Mouse (Mus musculus) embryo, embryonic 9.5 days (tissue): ENCODE measurements at regions not wholly inside any gene's neighbourhood (a gene's known extent, or its start where the extent isn't known, plus 50 kb on each side); places are given as distances from the start of the nearest gene placed in this dataset.

Experiments used
- DNase-seq: peaks from one replicate; pipeline ENCODE4 v3.0.0-alpha.2; 2017; ENCODE audit errors: extremely low spot score

DNA sequence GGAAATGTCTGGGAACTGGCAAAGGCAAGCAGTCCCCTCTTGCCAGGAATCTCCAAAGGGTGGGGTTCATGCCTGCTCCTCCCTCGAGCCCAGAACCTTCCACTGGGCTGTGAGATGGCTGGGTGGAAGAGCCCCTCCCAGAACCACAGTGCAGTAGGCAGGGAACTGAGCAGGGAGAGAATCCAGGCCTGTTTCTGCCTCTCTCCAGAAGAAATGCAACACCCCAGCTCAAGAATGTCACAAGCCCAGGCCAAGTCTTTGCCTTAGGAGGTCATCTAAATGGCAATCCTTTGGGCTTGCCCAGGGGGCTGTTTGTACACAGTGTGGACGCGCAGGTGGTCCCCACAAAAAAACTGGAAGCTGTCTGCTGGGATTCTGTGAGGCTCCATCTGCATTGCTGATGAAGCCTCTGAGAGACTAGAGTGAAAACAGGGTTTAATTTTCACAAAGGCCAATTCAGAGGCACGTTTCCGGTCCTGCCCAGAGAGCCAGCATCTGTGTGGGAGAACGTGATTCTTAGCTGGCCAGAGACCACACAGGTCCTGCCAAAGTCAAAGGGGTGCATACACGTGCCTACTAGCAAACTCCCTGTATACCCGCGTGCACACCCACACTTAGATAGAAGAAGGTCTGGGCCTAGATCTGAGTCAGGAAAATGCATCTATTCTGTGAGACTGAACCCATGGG is 129.0 kb downstream of the Hmg20a start:
- DNase-seq: no peak

DNA sequence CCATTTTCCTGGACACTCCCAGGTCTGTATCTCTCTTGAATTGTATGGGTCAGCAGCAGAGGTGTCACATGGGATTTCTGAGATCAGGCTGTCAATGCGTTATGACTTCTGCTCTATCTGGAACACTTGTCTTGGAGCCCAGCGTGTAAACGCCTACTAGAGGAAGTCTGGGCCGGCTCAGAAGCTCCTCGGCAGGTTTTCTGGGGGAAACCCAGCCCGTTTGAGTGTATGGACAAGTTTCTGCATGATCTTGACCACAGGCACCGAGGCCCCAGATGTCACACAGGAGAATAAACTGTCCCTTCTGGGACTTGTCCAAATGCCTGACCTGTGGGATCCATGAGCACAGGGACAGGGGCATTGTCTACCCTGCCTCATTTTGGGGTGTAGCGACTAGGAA is 131.4 kb downstream of the Hmg20a start:
- no peak for DNase-seq

DNA sequence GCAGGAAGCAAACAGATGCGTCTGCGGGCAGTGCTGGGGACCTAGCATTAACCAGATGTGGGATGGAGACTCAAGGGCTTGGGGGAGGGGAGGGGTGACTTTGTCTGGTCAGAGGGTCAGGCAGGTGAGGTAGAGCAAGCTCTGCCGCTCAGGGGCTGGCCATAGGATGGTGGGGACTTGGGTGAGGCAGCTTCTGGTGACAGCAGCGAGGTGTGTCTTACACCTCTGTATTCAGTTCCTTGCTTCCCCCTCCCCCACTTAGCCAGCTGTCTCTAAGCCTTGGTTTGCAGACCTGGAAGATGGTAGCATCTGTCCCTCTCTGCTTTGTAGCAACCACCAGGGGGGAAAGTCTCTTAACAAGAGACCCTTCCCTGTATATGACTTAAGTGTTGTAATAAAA is 131.8 kb downstream of the Hmg20a start:
- no peak for DNase-seq

DNA sequence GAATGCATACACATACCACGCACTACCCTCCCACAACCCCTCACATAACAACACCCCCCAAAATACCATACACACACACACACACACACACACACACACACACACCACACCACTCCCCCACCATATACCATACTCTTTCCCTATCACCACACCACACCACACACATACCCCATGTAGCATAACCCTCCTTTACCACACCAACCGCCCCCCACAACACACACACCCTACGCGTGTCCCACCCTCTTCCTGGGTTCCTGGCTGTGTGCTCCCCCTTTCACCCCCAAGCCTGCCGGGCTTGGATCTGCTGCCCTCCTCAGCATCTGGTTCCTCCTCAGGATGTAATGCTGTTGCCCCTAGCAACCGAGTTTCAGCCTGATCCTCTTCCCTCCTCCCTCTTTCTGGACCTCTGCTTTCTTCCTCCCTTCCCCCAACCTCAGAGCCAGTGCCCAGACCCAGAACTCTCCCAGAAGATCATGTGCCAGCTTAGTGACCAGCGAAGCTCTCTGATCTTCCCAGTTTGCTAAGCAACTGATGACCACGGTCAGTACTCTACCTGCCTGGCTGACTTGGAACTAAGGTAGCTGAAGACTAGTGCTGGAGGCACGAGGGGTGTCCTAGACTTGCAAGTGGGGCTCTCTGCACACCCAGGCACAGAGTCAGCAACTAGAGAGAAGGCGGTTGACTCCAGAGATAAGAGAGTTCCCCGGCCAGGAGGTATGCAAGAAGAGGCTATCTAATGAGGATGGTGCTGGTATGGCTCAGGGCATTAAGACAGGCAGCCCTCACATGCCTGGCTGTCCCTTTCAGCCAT is 133.2 kb downstream of the Hmg20a start:
- DNase-seq: no peak

DNA sequence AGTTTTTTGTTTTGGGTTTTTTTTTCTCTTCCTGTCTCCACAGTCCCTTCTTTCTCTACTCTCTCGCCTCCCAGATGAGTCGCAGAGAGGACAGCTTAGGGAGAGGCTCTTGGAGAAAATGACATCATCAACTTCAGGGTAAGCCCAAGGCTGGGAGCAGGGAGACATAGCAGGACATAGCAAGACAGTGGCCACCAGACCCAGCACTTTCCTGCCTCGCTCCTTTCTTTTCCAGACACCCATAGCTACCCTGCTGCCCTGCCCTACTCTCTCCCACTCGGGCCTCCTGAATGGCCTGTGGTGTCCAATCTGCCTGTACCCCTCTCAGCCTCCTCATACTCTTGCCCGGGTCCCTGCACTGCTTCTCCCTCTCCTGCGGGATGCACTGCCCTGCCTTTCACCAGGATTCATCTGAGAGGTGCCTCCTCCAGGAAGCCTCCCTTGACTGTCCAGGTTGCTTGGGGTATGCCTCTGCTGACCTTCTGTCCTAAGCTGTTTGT is 133.8 kb downstream of the Hmg20a start:
- no peak for DNase-seq

DNA sequence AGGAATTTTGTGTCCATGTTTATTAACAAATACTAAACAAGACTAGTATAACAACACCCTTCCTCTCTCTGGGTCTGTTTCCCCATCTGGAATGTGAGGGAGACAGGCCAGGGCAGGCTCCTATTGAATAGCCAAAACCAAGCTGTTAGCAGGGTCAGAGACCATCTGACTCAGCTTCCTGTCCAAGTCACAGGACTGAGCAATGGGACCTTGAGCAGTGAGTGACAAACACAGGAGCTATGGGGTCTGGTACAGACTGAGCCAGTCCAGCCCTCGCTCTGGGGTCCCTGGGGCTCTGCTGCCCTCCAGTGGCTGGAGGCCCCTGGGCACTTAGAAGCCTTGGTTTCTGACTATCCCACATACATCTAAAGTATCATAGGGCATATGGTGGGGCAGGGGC is 134.4 kb downstream of the Hmg20a start:
- peak; percentile 79 for DNase-seq

DNA sequence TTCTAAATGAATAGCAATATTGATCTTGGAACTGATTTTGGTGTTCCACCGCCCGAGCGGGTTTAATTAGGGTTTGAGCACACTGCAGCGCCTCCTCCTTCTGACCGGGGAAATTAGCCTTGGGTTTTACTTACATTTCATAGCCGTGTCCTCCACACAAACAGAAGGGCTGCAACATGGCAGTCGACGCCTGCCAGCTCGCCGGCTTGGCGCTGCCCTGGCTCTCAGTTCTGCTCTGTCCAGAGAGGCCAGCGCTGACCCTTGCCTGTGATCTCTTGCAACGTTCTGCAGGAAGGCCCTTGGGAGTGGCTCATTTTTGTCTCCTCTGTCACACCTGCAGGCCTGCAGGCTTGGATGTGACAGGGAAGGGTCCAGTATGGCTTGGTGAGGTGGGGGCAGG is 135.2 kb downstream of the Hmg20a start:
- no peak for DNase-seq

DNA sequence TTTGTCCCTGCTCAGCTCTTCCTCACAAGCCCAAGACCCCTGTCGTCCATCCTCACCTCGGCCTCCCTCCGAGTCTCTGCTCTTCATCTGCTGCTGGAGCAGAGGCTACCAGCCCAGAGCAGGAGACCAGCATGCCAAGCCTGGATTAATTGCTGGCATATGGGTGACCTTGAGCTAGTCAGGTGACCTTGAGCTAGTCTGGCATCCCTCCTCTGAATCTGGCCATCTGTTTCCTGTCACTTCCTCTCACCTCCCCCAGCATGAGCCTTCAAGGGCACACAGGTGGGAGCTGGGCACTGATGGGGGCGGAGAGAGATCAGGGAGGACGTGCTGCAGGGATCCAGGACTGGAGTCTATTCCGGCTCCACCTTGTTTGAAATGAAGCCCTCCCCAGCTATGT is 135.7 kb downstream of the Hmg20a start:
- DNase-seq: no peak

DNA sequence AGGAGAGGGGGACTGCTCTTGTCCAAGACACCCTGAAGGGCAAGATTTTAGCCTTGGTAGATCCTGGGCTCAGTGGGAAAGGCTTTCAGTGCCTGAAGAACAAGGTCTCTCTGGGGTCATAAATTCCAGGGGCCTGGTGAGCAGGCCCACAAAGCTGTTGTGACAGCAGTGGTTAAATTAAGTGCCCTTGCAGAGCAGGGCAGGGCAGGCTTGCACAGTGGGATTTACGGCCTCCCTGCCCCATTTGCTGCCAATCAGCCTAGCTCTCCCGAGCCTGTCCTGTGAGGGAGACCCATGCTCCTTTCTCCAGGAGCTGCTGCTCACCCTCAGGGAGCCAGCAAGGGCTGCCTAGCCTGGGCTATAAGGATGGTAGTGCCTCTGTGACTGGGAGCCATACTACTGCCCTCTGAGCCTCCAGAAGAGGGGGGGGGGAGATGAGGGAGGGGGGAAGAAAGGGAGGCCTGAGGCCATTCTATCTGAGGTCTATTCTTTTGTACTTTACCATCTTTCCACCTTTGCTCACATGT is 141.3 kb downstream of the Hmg20a start:
- DNase-seq: no peak

DNA sequence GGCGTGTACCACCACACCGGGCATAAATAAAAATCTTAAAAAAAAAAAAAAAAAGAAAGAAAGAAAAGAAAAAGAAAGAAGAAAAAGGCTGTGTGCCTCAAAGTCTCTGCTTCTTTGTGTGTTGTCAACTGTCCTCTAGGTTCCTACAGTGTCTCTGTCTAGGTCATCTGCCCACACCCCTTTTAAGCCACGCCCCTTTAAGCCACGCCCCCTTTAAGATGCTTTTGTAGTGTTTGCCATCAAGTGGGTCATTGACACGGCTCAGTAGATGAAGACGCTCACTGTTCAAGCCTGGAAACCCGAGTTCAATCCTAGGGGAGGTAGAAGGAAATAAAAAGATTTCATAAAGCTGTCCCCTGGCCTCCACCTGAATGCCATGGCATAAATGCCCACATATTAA is 144.0 kb downstream of the Hmg20a start:
- DNase-seq: no peak

DNA sequence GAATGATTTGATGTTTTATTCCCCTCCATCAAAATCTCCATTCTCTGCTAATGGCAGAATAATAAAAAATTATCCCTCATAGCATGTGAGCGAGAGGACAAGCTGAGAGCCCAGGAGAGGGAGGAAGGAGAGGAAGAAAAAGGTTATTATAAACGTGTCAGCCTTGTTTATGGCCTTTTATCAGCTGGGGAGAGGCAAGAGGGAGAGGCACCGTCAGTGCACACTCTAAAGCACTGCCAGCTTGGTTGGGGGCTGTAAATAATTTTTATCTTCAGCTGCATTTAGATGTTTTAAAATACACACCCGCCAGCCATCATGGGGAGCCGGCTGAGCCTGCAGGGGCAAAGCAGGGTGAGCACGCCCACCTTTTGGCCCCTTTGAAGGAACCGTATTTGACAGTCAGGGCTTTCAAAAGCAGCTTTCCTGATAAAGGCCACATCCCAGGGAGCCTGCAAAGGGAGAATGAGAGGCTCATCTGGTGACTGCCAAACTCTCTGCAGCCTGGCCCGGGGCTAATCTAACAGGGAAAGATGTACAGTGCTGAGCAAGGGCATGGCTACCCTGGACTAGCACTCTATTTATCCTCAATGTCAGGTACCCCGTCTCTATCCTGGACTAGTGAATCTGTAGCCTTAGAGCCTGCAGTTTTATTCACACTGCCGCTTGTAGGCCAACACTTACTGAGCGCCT is 145.8 kb downstream of the Hmg20a start:
- no peak for DNase-seq
